Mouse (Mus musculus): ENCODE data around the gene Hist1h3d. TPM values are rescaled to one million over a fixed set of nuclear protein-coding genes. Genes with fewer than 3 reads are reported as not detected.
"Not testable (repeated sequence)": the region's sequence is repeated elsewhere in the genome, so short reads cannot be mapped to it uniquely, and the experiment has no call there.

Gene Hist1h3d
- polyA plus RNA-seq, 1 experiment from 2014 or later: 4.8 TPM

DNA sequence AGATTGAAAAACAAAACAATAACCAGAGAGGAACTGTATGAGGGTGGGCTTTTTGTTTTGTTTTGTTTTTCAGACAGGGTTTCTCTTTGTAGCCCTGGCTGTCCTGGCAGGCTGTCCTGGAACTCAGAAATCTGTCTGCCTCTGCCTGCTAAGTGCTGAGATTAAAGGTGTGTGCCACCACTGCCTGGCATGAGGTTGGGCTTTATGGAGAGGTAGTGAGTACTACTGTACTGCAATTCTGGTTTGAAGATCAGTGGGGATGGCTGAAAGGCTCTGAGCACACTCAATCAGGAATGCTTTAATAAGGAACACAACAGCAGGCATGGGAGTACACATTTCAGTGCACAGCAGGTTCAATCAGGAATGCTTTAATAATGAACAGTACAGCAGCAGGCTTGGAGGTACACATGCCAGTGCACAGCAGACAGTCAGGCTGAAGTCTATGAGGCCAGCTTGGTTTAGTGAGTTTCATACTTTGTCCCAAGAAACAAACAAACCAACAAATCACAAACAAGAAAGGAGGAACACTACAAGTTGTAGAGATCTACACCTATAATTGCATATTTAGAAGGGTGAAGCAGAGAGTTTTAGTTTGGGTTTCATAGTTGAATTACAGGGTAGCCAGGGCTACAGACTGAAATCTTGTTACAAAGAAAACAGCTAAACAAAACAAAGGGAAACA, 8.0 kb downstream of the Hist1h3d start:
- no peaks in the 10 kb centered on the region for H3K27me3 ChIP-seq (replicated peaks; ENCODE audit: control insufficient read depth, insufficient read depth, low read length)
- H3K9ac ChIP-seq (ENCODE audit: low read depth, low read length): no peak overlapping the region
- H3K9me3 ChIP-seq (ENCODE audit: control insufficient read depth, low read length): no peaks in the 10 kb centered on the region
- H3K4me1 ChIP-seq (ENCODE audit: control insufficient read depth, insufficient read depth, low read length): peaks cover 18% of the 10 kb centered on the region
- H3K4me2 ChIP-seq (ENCODE audit: low read depth, low read length): no peak overlapping the region
- peak overlapping the region; percentile 49 for H3K27ac ChIP-seq (ENCODE audit: low read length)
- no peak for ATAC-seq
- H3K4me3 ChIP-seq (ENCODE audit: low read length): no peak overlapping the region
- no peaks in the 10 kb centered on the region for H3K36me3 ChIP-seq (ENCODE audit: control insufficient read depth, insufficient read depth, low read length)

DNA sequence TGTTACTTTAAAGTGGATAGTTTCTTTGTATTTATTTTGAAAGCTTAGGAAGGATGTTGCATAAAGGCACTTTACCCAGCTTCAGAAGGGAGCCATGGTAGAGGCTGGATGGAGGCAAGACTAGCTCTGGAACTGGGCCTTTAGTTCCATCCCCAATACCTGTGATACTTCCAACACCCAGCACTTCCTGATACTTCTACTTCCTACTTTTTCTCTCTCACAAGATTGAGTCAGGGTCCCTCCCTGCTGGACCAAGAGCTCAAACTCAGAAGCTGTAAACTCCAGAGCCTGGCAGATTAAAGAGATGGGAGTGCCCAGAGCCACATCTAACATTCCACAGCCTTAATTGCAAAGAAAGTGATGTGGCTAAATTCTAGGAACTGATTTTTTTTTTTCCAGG, 8.8 kb downstream of the Hist1h3d start:
- Histone ChIP-seq H3K9me3 (ENCODE audit: control insufficient read depth, low read length) (no peaks in the 10 kb centered on the region), H3K27me3 (replicated peaks; ENCODE audit: control insufficient read depth, insufficient read depth, low read length) (no peaks in the 10 kb centered on the region), H3K4me1 (ENCODE audit: control insufficient read depth, insufficient read depth, low read length) (peaks cover 18% of the 10 kb centered on the region), H3K36me3 (ENCODE audit: control insufficient read depth, insufficient read depth, low read length) (no peaks in the 10 kb centered on the region), H3K4me3 (ENCODE audit: low read length) (peak overlapping the region; percentile 46; the same call in 1 of the 2 replicates), H3K9ac (ENCODE audit: low read depth, low read length) (0 out of 2 replicates have a peak overlapping the region, but pooled peaks have one; percentile 22), H3K27ac (ENCODE audit: low read length) (peak overlapping the region; percentile 96), H3K4me2 (ENCODE audit: low read depth, low read length) (peak overlapping the region; percentile 66)
- no peak for ATAC-seq

DNA sequence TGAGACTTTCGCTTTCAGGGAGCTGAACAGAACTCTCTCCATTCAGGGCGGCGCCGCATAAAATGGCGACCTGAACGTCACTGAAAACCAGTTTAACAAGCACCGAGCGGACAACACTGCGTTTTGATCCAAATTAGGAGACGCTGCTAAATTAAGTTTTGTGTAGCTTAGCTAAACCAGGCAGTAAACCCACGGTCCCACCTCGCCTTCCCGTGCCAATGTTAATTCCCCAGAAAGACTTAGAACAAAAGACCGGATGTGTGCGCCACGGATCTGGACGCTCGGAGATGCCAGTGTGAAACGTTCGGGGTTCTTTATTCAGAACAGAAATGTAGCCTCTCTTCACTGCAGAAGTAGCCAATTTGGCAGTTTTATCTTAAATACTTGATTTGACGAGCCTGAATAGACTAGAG, 9.5 kb downstream of the Hist1h3d start:
- Histone ChIP-seq H3K9ac (ENCODE audit: low read depth, low read length) (peak overlapping the region; percentile 68), H3K9me3 (ENCODE audit: control insufficient read depth, low read length) (no peaks in the 10 kb centered on the region), H3K4me1 (ENCODE audit: control insufficient read depth, insufficient read depth, low read length) (peaks cover 18% of the 10 kb centered on the region), H3K27me3 (replicated peaks; ENCODE audit: control insufficient read depth, insufficient read depth, low read length) (no peaks in the 10 kb centered on the region), H3K27ac (ENCODE audit: low read length) (peak overlapping the region; percentile 96), H3K4me2 (ENCODE audit: low read depth, low read length) (peak overlapping the region; percentile 66), H3K36me3 (ENCODE audit: control insufficient read depth, insufficient read depth, low read length) (no peaks in the 10 kb centered on the region), H3K4me3 (ENCODE audit: low read length) (peak overlapping the region; percentile 46)
- ATAC-seq: 0 out of 2 replicates have a peak, but pooled peaks have one; percentile 4
- WGBS: under 1% methylated on average over 21 of the region's 21 CpGs

DNA sequence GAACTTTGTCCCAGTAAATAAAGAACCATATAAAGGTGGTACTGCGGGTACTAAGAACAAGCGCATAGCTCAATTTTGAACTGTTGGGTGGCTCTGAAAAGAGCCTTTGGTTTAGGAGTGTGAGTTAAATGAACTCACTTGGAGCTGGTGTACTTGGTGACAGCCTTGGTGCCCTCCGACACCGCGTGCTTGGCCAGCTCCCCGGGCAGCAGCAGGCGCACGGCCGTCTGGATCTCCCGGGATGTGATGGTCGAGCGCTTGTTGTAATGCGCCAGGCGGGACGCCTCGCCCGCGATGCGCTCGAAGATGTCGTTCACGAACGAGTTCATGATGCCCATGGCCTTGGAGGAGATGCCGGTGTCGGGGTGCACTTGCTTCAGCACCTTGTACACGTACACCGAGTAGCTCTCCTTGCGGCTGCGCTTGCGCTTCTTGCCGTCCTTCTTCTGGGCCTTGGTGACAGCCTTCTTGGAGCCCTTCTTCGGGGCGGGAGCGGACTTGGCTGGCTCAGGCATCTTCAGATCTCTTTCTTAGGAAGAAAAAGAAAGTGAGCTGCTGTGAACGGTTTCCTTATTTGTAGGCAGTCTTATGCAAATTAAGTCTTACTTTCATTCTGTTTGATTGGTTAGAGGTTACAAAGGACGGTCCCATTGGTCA, 10.0 kb downstream of the Hist1h3d start:
- Histone ChIP-seq H3K27ac (ENCODE audit: low read length) (peak overlapping the region; percentile 96), H3K9ac (ENCODE audit: low read depth, low read length) (peak overlapping the region; percentile 68), H3K4me3 (ENCODE audit: low read length) (peak overlapping the region; percentile 46), H3K4me2 (ENCODE audit: low read depth, low read length) (peak overlapping the region; percentile 66), H3K4me1 (ENCODE audit: control insufficient read depth, insufficient read depth, low read length) (peaks cover 18% of the 10 kb centered on the region)
- H3K36me3 ChIP-seq (ENCODE audit: control insufficient read depth, insufficient read depth, low read length); H3K27me3 ChIP-seq (replicated peaks; ENCODE audit: control insufficient read depth, insufficient read depth, low read length); H3K9me3 ChIP-seq (ENCODE audit: control insufficient read depth, low read length): not testable (repeated sequence)
- WGBS: under 1% methylated on average over 31 of the region's 36 CpGs
- peak; percentile 87 for ATAC-seq

DNA sequence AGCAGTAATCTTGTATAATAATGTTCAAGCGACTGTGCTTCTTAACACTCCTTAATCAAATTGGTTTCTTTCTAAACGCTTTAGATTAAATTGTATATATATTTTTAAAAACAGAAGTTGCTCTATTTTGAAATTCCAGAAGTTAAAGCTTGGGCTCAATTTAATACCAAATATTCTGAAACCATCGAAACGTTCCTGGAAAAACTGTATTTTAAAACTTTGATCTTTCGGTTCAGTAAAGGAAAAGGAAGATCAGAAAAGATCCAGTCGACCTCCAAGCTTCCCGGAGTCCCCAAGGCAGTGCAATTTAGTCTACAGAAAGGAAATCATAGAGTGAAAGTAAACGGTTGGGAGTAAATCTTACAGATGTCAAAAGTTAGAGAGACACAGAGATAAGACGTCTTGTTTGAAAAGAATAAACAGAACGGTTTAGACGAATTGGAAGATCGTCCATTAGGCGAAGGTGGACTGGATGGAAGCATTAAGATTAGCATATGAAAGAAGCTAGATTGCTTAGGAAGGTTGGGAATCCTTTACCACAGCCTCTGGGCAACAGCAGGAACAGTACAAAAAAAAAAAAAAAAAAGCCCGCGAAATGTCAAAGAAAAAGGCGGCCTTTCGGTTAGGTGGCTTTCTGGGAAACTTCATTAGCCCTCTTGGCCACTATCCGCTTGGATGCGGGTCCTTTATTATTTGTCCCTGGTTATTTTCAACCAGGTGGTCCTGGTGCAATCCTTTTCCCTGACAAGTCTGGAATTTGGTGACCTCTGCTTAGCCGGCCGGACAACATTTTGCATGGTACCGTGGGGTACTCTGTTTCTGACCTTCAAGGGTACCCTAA, 10.8 kb downstream of the Hist1h3d start:
- WGBS: 2% methylated on average over 22 of the region's 22 CpGs

GRCm38 (mm10) chr13:23586940-23587225, 11.3 kb downstream of the Hist1h3d start:
- H3K4me3 ChIP-seq (ENCODE audit: low read length): peak overlapping the region; percentile 42
- H3K9me3 ChIP-seq (ENCODE audit: control insufficient read depth, low read length): no peaks in the 10 kb centered on the region
- WGBS: 2% methylated on average over 1 of the region's 1 CpGs
- peak overlapping the region; percentile 64 for H3K9ac ChIP-seq (ENCODE audit: low read depth, low read length)
- H3K4me1 ChIP-seq (ENCODE audit: control insufficient read depth, insufficient read depth, low read length): peaks cover 16% of the 10 kb centered on the region
- peak overlapping the region; percentile 65 for H3K4me2 ChIP-seq (ENCODE audit: low read depth, low read length)
- H3K36me3 ChIP-seq (ENCODE audit: control insufficient read depth, insufficient read depth, low read length): no peaks in the 10 kb centered on the region
- no peak for ATAC-seq
- H3K27ac ChIP-seq (ENCODE audit: low read length): peak overlapping the region; percentile 95
- no peaks in the 10 kb centered on the region for H3K27me3 ChIP-seq (replicated peaks; ENCODE audit: control insufficient read depth, insufficient read depth, low read length)

More for the DNA sequence above, 10.8 kb downstream of the Hist1h3d start:
- Histone ChIP-seq H3K4me3 (ENCODE audit: low read length) (peak overlapping the region; percentile 42), H3K4me2 (ENCODE audit: low read depth, low read length) (peak overlapping the region; percentile 65), H3K9me3 (ENCODE audit: control insufficient read depth, low read length) (no peaks in the 10 kb centered on the region), H3K4me1 (ENCODE audit: control insufficient read depth, insufficient read depth, low read length) (peaks cover 16% of the 10 kb centered on the region), H3K36me3 (ENCODE audit: control insufficient read depth, insufficient read depth, low read length) (no peaks in the 10 kb centered on the region), H3K27me3 (replicated peaks; ENCODE audit: control insufficient read depth, insufficient read depth, low read length) (no peaks in the 10 kb centered on the region), H3K27ac (ENCODE audit: low read length) (peak overlapping the region; percentile 95), H3K9ac (ENCODE audit: low read depth, low read length) (peak overlapping the region; percentile 64)
- no peak for ATAC-seq

DNA sequence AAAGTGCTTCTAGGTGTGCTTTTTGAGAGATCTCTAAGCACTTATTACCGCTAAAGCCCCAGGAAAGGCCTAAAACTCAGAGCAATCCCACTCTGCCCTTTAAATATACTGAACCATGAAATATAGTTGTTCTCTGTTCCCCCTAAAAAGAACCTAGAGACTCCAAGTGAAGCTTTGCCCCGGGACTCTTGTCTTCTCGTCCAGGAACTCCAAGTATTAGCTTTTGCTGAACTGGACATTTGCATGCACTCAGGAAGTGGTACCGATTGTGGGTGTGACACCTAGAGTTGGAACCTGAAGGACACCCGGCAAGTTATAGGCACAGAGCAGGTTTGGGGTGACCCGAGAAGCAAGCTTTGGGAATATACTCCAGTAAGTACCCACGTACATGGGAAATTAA, 15.6 kb downstream of the Hist1h3d start:
- H3K27me3 ChIP-seq (replicated peaks; ENCODE audit: control insufficient read depth, insufficient read depth, low read length): no peaks in the 10 kb centered on the region
- H3K27ac ChIP-seq (ENCODE audit: low read length): no peak overlapping the region
- H3K4me3 ChIP-seq (ENCODE audit: low read length): no peak overlapping the region
- WGBS: 91% methylated on average over 7 of the region's 7 CpGs
- H3K4me1 ChIP-seq (ENCODE audit: control insufficient read depth, insufficient read depth, low read length): peaks cover 9% of the 10 kb centered on the region; the same call in 1 of the 2 replicates
- H3K9ac ChIP-seq (ENCODE audit: low read depth, low read length): no peak overlapping the region
- H3K36me3 ChIP-seq (ENCODE audit: control insufficient read depth, insufficient read depth, low read length): no peaks in the 10 kb centered on the region
- H3K4me2 ChIP-seq (ENCODE audit: low read depth, low read length): no peak overlapping the region
- ATAC-seq: no peak
- no peaks in the 10 kb centered on the region for H3K9me3 ChIP-seq (ENCODE audit: control insufficient read depth, low read length)

DNA sequence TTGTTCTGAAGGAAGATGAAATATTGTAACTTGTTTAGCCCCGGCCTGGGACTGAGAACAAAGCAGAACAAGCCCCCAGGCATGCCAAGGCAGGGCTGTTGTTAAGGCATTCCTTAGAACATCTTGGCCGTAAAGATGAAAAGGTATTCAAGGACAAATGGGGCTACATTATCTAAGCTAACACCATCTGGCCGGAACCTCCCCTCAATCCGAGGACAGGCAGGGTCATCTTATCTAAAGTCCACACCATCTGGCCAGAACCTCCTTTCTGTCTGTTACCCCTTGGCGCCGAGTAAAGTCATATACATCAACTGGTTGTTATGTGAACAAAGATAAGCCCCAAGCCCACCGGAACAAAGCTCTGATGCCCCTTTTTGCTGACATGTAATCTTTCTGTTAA, 16.3 kb downstream of the Hist1h3d start:
- H3K9ac ChIP-seq (ENCODE audit: low read depth, low read length); H3K27me3 ChIP-seq (replicated peaks; ENCODE audit: control insufficient read depth, insufficient read depth, low read length); H3K4me1 ChIP-seq (ENCODE audit: control insufficient read depth, insufficient read depth, low read length); H3K4me2 ChIP-seq (ENCODE audit: low read depth, low read length); H3K9me3 ChIP-seq (ENCODE audit: control insufficient read depth, low read length); ATAC-seq; H3K36me3 ChIP-seq (ENCODE audit: control insufficient read depth, insufficient read depth, low read length); H3K4me3 ChIP-seq (ENCODE audit: low read length); H3K27ac ChIP-seq (ENCODE audit: low read length): not testable (repeated sequence)
- WGBS: 79% methylated on average over 7 of the region's 7 CpGs

DNA sequence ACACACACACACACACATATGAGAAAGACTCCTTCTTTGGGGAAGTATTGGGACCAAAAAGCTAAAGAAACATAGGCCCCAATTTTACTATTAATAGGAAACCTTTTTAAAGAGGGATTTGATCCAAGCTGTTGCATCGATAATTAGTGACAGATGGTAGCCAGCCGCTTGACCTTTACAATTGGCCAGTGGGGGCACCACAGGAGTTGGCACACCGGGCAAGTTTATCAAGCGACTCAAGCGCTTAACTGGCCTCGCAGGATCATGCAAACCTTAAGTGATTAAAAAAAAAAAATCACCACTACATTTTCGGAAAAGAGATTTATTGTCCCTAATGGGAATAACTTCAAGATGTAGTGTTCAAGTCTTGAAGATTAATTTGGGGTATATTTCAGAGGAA, 17.1 kb downstream of the Hist1h3d start:
- Histone ChIP-seq H3K9ac (ENCODE audit: low read depth, low read length) (no peak overlapping the region), H3K27me3 (replicated peaks; ENCODE audit: control insufficient read depth, insufficient read depth, low read length) (no peaks in the 10 kb centered on the region), H3K4me1 (ENCODE audit: control insufficient read depth, insufficient read depth, low read length) (peaks cover 5% of the 10 kb centered on the region; the same call in 1 of the 2 replicates), H3K4me2 (ENCODE audit: low read depth, low read length) (no peak overlapping the region), H3K4me3 (ENCODE audit: low read length) (no peak overlapping the region), H3K27ac (ENCODE audit: low read length) (peak overlapping the region; percentile 48; the same call in 1 of the 2 replicates), H3K36me3 (ENCODE audit: control insufficient read depth, insufficient read depth, low read length) (no peaks in the 10 kb centered on the region), H3K9me3 (ENCODE audit: control insufficient read depth, low read length) (no peaks in the 10 kb centered on the region)
- 83% methylated on average over 7 of the region's 7 CpGs for WGBS
- no peak for ATAC-seq
